Mouse (Mus musculus): ENCODE data around the gene Rundc1. TPM values are rescaled to one million over a fixed set of nuclear protein-coding genes. Genes with fewer than 3 reads are reported as not detected.
"Not testable (repeated sequence)": the region's sequence is repeated elsewhere in the genome, so short reads cannot be mapped to it uniquely, and the experiment has no call there.

The Rundc1 gene
- polyA plus RNA-seq, 1 experiment from 2014 or later, result 17.3 TPM

GRCm38 (mm10) chr11:101474298-101474697, 49.4 kb downstream of the Rundc1 start:
- 77% methylated on average over 5 of the region's 5 CpGs for WGBS
- Histone ChIP-seq H3K4me3 (ENCODE audit: low read depth, low read length) (no peak overlapping the region), H3K4me1 (ENCODE audit: control insufficient read depth, insufficient read depth, low read length) (0 out of 2 replicates have a peak, but pooled peaks cover 4% of the 10 kb centered on the region), H3K27ac (replicated peaks; ENCODE audit: low read depth, low read length) (no peak overlapping the region), H3K27me3 (replicated peaks; ENCODE audit: control insufficient read depth, insufficient read depth, low read length) (no peaks in the 10 kb centered on the region), H3K9me3 (ENCODE audit: control insufficient read depth, low read length) (no peaks in the 10 kb centered on the region), H3K4me2 (ENCODE audit: low read depth, low read length) (no peak overlapping the region), H3K9ac (ENCODE audit: low read depth, low read length) (no peak overlapping the region), H3K36me3 (ENCODE audit: control insufficient read depth, insufficient read depth, low read length) (no peaks in the 10 kb centered on the region)
- ATAC-seq (ENCODE audit: low read depth) (no peak), DNase-seq (ENCODE audit: low spot score) (no peak)

GRCm38 (mm10) chr11:101476361-101476760, 51.5 kb downstream of the Rundc1 start:
- H3K36me3 ChIP-seq (ENCODE audit: control insufficient read depth, insufficient read depth, low read length); H3K4me1 ChIP-seq (ENCODE audit: control insufficient read depth, insufficient read depth, low read length); H3K27me3 ChIP-seq (replicated peaks; ENCODE audit: control insufficient read depth, insufficient read depth, low read length); H3K4me2 ChIP-seq (ENCODE audit: low read depth, low read length); H3K27ac ChIP-seq (replicated peaks; ENCODE audit: low read depth, low read length); DNase-seq (ENCODE audit: low spot score); H3K9me3 ChIP-seq (ENCODE audit: control insufficient read depth, low read length); H3K9ac ChIP-seq (ENCODE audit: low read depth, low read length); H3K4me3 ChIP-seq (ENCODE audit: low read depth, low read length); ATAC-seq (ENCODE audit: low read depth): not testable (repeated sequence)
- 91% methylated on average over 4 of the region's 4 CpGs for WGBS

GRCm38 (mm10) chr11:101477194-101477551, 52.3 kb downstream of the Rundc1 start:
- DNase-seq (ENCODE audit: low spot score) (no peak), ATAC-seq (ENCODE audit: low read depth) (peak; percentile 53; the same call in 1 of the 2 replicates)
- no peak overlapping the region for H3K4me2 ChIP-seq (ENCODE audit: low read depth, low read length)
- no peak overlapping the region for H3K9ac ChIP-seq (ENCODE audit: low read depth, low read length)
- no peaks in the 10 kb centered on the region for H3K36me3 ChIP-seq (ENCODE audit: control insufficient read depth, insufficient read depth, low read length)
- H3K27ac ChIP-seq (replicated peaks; ENCODE audit: low read depth, low read length), result no peak overlapping the region
- no peak overlapping the region for H3K4me3 ChIP-seq (ENCODE audit: low read depth, low read length)
- no peaks in the 10 kb centered on the region for H3K9me3 ChIP-seq (ENCODE audit: control insufficient read depth, low read length)
- 33% methylated on average over 4 of the region's 4 CpGs for WGBS
- no peaks in the 10 kb centered on the region for H3K27me3 ChIP-seq (replicated peaks; ENCODE audit: control insufficient read depth, insufficient read depth, low read length)
- 0 out of 2 replicates have a peak, but pooled peaks cover 4% of the 10 kb centered on the region for H3K4me1 ChIP-seq (ENCODE audit: control insufficient read depth, insufficient read depth, low read length)

- H3K27ac ChIP-seq (replicated peaks; ENCODE audit: low read depth, low read length), result no peak overlapping the region
- H3K36me3 ChIP-seq (ENCODE audit: control insufficient read depth, insufficient read depth, low read length), result no peaks in the 10 kb centered on the region
- no peak overlapping the region for H3K9ac ChIP-seq (ENCODE audit: low read depth, low read length)
- H3K4me3 ChIP-seq (ENCODE audit: low read depth, low read length), result no peak overlapping the region
- H3K4me2 ChIP-seq (ENCODE audit: low read depth, low read length), result no peak overlapping the region
- H3K27me3 ChIP-seq (replicated peaks; ENCODE audit: control insufficient read depth, insufficient read depth, low read length), result no peaks in the 10 kb centered on the region
- H3K4me1 ChIP-seq (ENCODE audit: control insufficient read depth, insufficient read depth, low read length), result 0 out of 2 replicates have a peak, but pooled peaks cover 4% of the 10 kb centered on the region
- WGBS, result 53% methylated on average over 10 of the region's 10 CpGs
- ATAC-seq (ENCODE audit: low read depth), result peak; percentile 35; the same call in 1 of the 2 replicates
- DNase-seq (ENCODE audit: low spot score), result peak; percentile 35
- H3K9me3 ChIP-seq (ENCODE audit: control insufficient read depth, low read length), result no peaks in the 10 kb centered on the region
These were observed 52.8 kb downstream of the Rundc1 start for GRCm38 (mm10) chr11:101477552-101478211.

GRCm38 (mm10) chr11:101479171-101479635, 54.3 kb downstream of the Rundc1 start:
- DNase-seq (ENCODE audit: low spot score), result peak; percentile 58
- Histone ChIP-seq H3K4me2 (ENCODE audit: low read depth, low read length) (peak overlapping the region; percentile 38), H3K4me3 (ENCODE audit: low read depth, low read length) (no peak overlapping the region), H3K36me3 (ENCODE audit: control insufficient read depth, insufficient read depth, low read length) (no peaks in the 10 kb centered on the region), H3K27me3 (replicated peaks; ENCODE audit: control insufficient read depth, insufficient read depth, low read length) (no peaks in the 10 kb centered on the region), H3K9ac (ENCODE audit: low read depth, low read length) (no peak overlapping the region), H3K9me3 (ENCODE audit: control insufficient read depth, low read length) (no peaks in the 10 kb centered on the region), H3K4me1 (ENCODE audit: control insufficient read depth, insufficient read depth, low read length) (0 out of 2 replicates have a peak, but pooled peaks cover 4% of the 10 kb centered on the region), H3K27ac (replicated peaks; ENCODE audit: low read depth, low read length) (no peak overlapping the region)
- WGBS, result 11% methylated on average over 16 of the region's 18 CpGs
- ATAC-seq (ENCODE audit: low read depth), result peak; percentile 47; the same call in 1 of the 2 replicates

GRCm38 (mm10) chr11:101480912-101481311, 56.0 kb downstream of the Rundc1 start:
- Histone ChIP-seq H3K9me3 (ENCODE audit: control insufficient read depth, low read length) (no peaks in the 10 kb centered on the region), H3K9ac (ENCODE audit: low read depth, low read length) (no peak overlapping the region), H3K27ac (replicated peaks; ENCODE audit: low read depth, low read length) (no peak overlapping the region), H3K36me3 (ENCODE audit: control insufficient read depth, insufficient read depth, low read length) (no peaks in the 10 kb centered on the region), H3K27me3 (replicated peaks; ENCODE audit: control insufficient read depth, insufficient read depth, low read length) (no peaks in the 10 kb centered on the region), H3K4me2 (ENCODE audit: low read depth, low read length) (no peak overlapping the region), H3K4me1 (ENCODE audit: control insufficient read depth, insufficient read depth, low read length) (0 out of 2 replicates have a peak, but pooled peaks cover 4% of the 10 kb centered on the region), H3K4me3 (ENCODE audit: low read depth, low read length) (no peak overlapping the region)
- ATAC-seq (ENCODE audit: low read depth), result no peak
- WGBS, result 60% methylated on average over 6 of the region's 6 CpGs
- no peak for DNase-seq (ENCODE audit: low spot score)

GRCm38 (mm10) chr11:101483804-101484203, 58.9 kb downstream of the Rundc1 start:
- no peak overlapping the region for H3K4me2 ChIP-seq (ENCODE audit: low read depth, low read length)
- no peak overlapping the region for H3K9ac ChIP-seq (ENCODE audit: low read depth, low read length)
- peaks cover 15% of the 10 kb centered on the region; the same call in 1 of the 2 replicates for H3K36me3 ChIP-seq (ENCODE audit: control insufficient read depth, insufficient read depth, low read length)
- H3K4me1 ChIP-seq (ENCODE audit: control insufficient read depth, insufficient read depth, low read length), result 0 out of 2 replicates have a peak, but pooled peaks cover 4% of the 10 kb centered on the region
- no peak overlapping the region for H3K27ac ChIP-seq (replicated peaks; ENCODE audit: low read depth, low read length)
- H3K4me3 ChIP-seq (ENCODE audit: low read depth, low read length), result no peak overlapping the region
- ATAC-seq (ENCODE audit: low read depth) (no peak), DNase-seq (ENCODE audit: low spot score) (no peak)
- no peaks in the 10 kb centered on the region for H3K9me3 ChIP-seq (ENCODE audit: control insufficient read depth, low read length)
- 43% methylated on average over 3 of the region's 3 CpGs for WGBS
- no peaks in the 10 kb centered on the region for H3K27me3 ChIP-seq (replicated peaks; ENCODE audit: control insufficient read depth, insufficient read depth, low read length)

GRCm38 (mm10) chr11:101484245-101484644, 59.4 kb downstream of the Rundc1 start:
- no peak overlapping the region for H3K9ac ChIP-seq (ENCODE audit: low read depth, low read length)
- ATAC-seq (ENCODE audit: low read depth), result no peak
- H3K36me3 ChIP-seq (ENCODE audit: control insufficient read depth, insufficient read depth, low read length), result peaks cover 17% of the 10 kb centered on the region; the same call in 1 of the 2 replicates
- no peak overlapping the region for H3K4me3 ChIP-seq (ENCODE audit: low read depth, low read length)
- H3K9me3 ChIP-seq (ENCODE audit: control insufficient read depth, low read length), result no peaks in the 10 kb centered on the region
- H3K27ac ChIP-seq (replicated peaks; ENCODE audit: low read depth, low read length), result no peak overlapping the region
- 0 out of 2 replicates have a peak, but pooled peaks cover under 1% of the 10 kb centered on the region for H3K4me1 ChIP-seq (ENCODE audit: control insufficient read depth, insufficient read depth, low read length)
- H3K4me2 ChIP-seq (ENCODE audit: low read depth, low read length), result no peak overlapping the region
- DNase-seq (ENCODE audit: low spot score), result no peak
- 87% methylated on average over 6 of the region's 6 CpGs for WGBS
- H3K27me3 ChIP-seq (replicated peaks; ENCODE audit: control insufficient read depth, insufficient read depth, low read length), result no peaks in the 10 kb centered on the region

GRCm38 (mm10) chr11:101484814-101485213, 59.9 kb downstream of the Rundc1 start:
- ATAC-seq (ENCODE audit: low read depth) (no peak), DNase-seq (ENCODE audit: low spot score) (no peak)
- WGBS, result 81% methylated on average over 7 of the region's 7 CpGs

More at GRCm38 (mm10) chr11:101484814-101485213, 59.9 kb downstream of the Rundc1 start:
- H3K4me3 ChIP-seq (ENCODE audit: low read depth, low read length), result no peak overlapping the region
- no peaks in the 10 kb centered on the region for H3K9me3 ChIP-seq (ENCODE audit: control insufficient read depth, low read length)
- H3K9ac ChIP-seq (ENCODE audit: low read depth, low read length), result no peak overlapping the region
- H3K36me3 ChIP-seq (ENCODE audit: control insufficient read depth, insufficient read depth, low read length), result peaks cover 23% of the 10 kb centered on the region; the same call in 1 of the 2 replicates
- no peaks in the 10 kb centered on the region for H3K4me1 ChIP-seq (ENCODE audit: control insufficient read depth, insufficient read depth, low read length)
- no peak overlapping the region for H3K27ac ChIP-seq (replicated peaks; ENCODE audit: low read depth, low read length)
- no peak overlapping the region for H3K4me2 ChIP-seq (ENCODE audit: low read depth, low read length)
- no peaks in the 10 kb centered on the region for H3K27me3 ChIP-seq (replicated peaks; ENCODE audit: control insufficient read depth, insufficient read depth, low read length)

Data from embryonic facial prominence, embryonic 14.5 days (tissue).